Mouse (Mus musculus) ES-E14 (cell line): Measurements from ENCODE around the gene Itpr2. TPM values are rescaled to one million over a fixed set of nuclear protein-coding genes. Genes with fewer than 3 reads are reported as not detected.

Experiments
- DNase-seq: peaks from one replicate; pipeline ENCODE4 v3.0.0-alpha.2; 2013; ENCODE audit warnings: low read depth, low spot score
- H3K27ac ChIP-seq: 2 replicates; pipeline ENCODE4 v1.5.1; 2012; ENCODE audit warnings: low read depth, mild to moderate bottlenecking, low read length, moderate library complexity, mixed read lengths; ENCODE audit not compliant: poor library complexity, insufficient read depth, severe bottlenecking
- H3K36me3 ChIP-seq: 2 replicates; pipeline ENCODE4 v1.6.1; 2012; ENCODE audit warnings: mild to moderate bottlenecking, low read length, moderate library complexity, mixed read lengths; ENCODE audit not compliant: control insufficient read depth, poor library complexity, insufficient read depth, severe bottlenecking
- H3K4me1 ChIP-seq, 2 experiments: fragments of 150-350 bp in 1 of 2; sonication (generic) in 1 of 2; 2 replicates each; pipeline ENCODE4 v1.6.1; 2012; ENCODE audit warnings: low read length in 2 of 2, mild to moderate bottlenecking in 1 of 2, mixed read lengths in 1 of 2; ENCODE audit not compliant: control insufficient read depth in 2 of 2, insufficient read depth in 2 of 2, poor library complexity in 1 of 2
- H3K4me3 ChIP-seq, 2 experiments: fragments of 150-350 bp in 1 of 2; sonication (generic) in 1 of 2; 2 replicates each; pipeline ENCODE4 v1.5.1; 2012; ENCODE audit warnings: low read length in 2 of 2, low read depth in 1 of 2, mild to moderate bottlenecking in 1 of 2, mixed read lengths in 1 of 2; ENCODE audit not compliant: insufficient read depth in 1 of 2, poor library complexity in 1 of 2, severe bottlenecking in 1 of 2
- H3K9ac ChIP-seq: 2 replicates; pipeline ENCODE4 v1.6.1; 2012; ENCODE audit warnings: low read depth, mild to moderate bottlenecking, low read length, mixed read lengths; ENCODE audit not compliant: poor library complexity, insufficient read depth, severe bottlenecking
- H3K9me3 ChIP-seq: fragments of 150-350 bp; sonication (generic); 2 replicates; pipeline ENCODE4 v1.6.1; 2012; ENCODE audit warnings: low read depth, mild to moderate bottlenecking, low read length; ENCODE audit not compliant: control insufficient read depth, insufficient read depth
- CHD2 ChIP-seq: IDR thresholded peaks from 2 replicates; pipeline ENCODE4 v1.6.1; 2014; ENCODE audit warnings: mild to moderate bottlenecking, low read depth, low read length, inconsistent platforms
- HCFC1 ChIP-seq: IDR thresholded peaks from 2 replicates; pipeline ENCODE4 v1.6.1; 2012; ENCODE audit warnings: low read length, inconsistent platforms, borderline replicate concordance; ENCODE audit not compliant: insufficient read depth
- MAFK ChIP-seq: IDR thresholded peaks from 2 replicates; pipeline ENCODE4 v1.6.1; 2014; ENCODE audit warnings: mild to moderate bottlenecking, low read depth, low read length, inconsistent platforms; ENCODE audit not compliant: insufficient read depth
- ZC3H11A ChIP-seq: IDR thresholded peaks from 2 replicates; pipeline ENCODE4 v1.6.1; 2012; ENCODE audit warnings: low read depth, mild to moderate bottlenecking, inconsistent platforms, low read length, borderline replicate concordance
- ZNF384 ChIP-seq: IDR thresholded peaks from 2 replicates; pipeline ENCODE4 v1.6.1; 2012; ENCODE audit warnings: low read depth, low read length, inconsistent platforms
- in situ Hi-C, 2 experiments: fragments of 600-800 bp; cut with MboI; formaldehyde crosslinking; loops; one replicate each; pipeline ENCODE4 v1.15.1; 2025; ENCODE audit warnings: low sequenced_read_pairs in 2 of 2, inconsistent platforms in 1 of 2; ENCODE audit not compliant: unreplicated experiment in 2 of 2
- total RNA-seq: library from RNA; depleted of rRNA; stranded (reverse); fragments of 300-350 nt; gene quantifications from 2 replicates; pipeline ENCODE4 v1.2.3, GENCODE M21; 2012

The Itpr2 gene
- total RNA-seq, 1 experiment: 1.5 TPM

GRCm38 (mm10) chr6:146431777-146432176 lies 70.2 kb downstream of the Itpr2 start:
- Histone ChIP-seq H3K36me3 (no peaks in the 10 kb centered on the region), H3K4me3 (no peak overlapping the region), H3K9me3 (no peaks in the 10 kb centered on the region), H3K4me1 (0 out of 4 replicates have a peak, but pooled peaks cover 0 to 2% of the 10 kb centered on the region in 2 experiments), H3K27ac (no peak overlapping the region), H3K9ac (no peak overlapping the region)
- in situ Hi-C loops: no loop called here
- no peak for DNase-seq
- TF ChIP-seq HCFC1: no peak
- TF ChIP-seq ZC3H11A: no peak
- no peak for TF ChIP-seq CHD2
- TF ChIP-seq MAFK: no peak

DNA sequence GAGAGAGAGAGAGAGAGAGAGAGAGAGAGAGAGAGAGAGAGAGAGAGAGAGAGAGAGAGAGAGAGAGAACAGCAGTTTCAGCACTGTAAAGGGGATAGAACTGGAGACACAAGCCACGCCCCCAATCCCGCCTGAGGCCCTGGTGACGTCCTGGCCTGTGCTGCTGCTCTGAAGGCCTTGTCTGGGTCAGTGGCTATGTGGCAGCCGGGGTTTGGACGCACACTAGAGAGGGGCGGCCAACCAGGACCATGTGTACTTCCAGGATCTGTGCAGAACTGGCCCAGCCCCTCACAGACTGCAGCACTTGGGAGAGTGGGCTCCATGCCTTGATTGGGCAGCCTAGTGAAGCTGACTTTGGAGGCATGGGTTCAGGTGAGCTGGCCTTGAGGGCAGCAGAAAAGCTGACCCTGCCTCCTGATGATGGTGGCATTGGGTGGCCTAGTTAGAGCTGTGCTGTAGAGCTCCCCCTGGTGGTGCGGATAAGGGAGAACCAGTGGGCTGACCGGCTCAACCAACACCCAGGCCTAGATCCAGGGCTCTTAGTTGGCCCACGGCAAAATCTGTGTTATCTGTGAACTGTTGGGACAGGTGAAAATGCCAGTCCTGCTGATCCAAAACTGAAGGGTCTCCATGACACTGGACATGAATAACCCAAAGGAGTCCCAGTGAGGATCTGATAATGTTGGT lies 72.2 kb downstream of the Itpr2 start:
- H3K9ac ChIP-seq: no peak overlapping the region
- in situ Hi-C loops: no loop called here

GRCm38 (mm10) chr6:146424778-146425177 lies 77.2 kb downstream of the Itpr2 start:
- TF ChIP-seq ZNF384 (peak; percentile 54; the same call in 1 of the 2 replicates), MAFK (no peak)
- no peak for DNase-seq
- 0 out of 4 replicates have a peak, but pooled peaks cover 0 to under 1% of the 10 kb centered on the region in 2 experiments for H3K4me1 ChIP-seq
- H3K9ac ChIP-seq: no peak overlapping the region
- no peak overlapping the region for H3K27ac ChIP-seq
- H3K36me3 ChIP-seq: no peaks in the 10 kb centered on the region
- in situ Hi-C loops: no loop called here
- no peak overlapping the region for H3K4me3 ChIP-seq
- no peaks in the 10 kb centered on the region for H3K9me3 ChIP-seq

More for the DNA sequence above, 72.2 kb downstream of the Itpr2 start:
- H3K4me1 ChIP-seq: 0 out of 4 replicates have a peak, but pooled peaks cover 0 to 2% of the 10 kb centered on the region in 2 experiments
- peak; percentile 53 for DNase-seq
- no peaks in the 10 kb centered on the region for H3K36me3 ChIP-seq
- H3K4me3 ChIP-seq: no peak overlapping the region
- no peak overlapping the region for H3K27ac ChIP-seq
- H3K9me3 ChIP-seq: no peaks in the 10 kb centered on the region
- TF ChIP-seq ZNF384 (no peak), ZC3H11A (no peak), CHD2 (no peak), MAFK (no peak), HCFC1 (no peak)

DNA sequence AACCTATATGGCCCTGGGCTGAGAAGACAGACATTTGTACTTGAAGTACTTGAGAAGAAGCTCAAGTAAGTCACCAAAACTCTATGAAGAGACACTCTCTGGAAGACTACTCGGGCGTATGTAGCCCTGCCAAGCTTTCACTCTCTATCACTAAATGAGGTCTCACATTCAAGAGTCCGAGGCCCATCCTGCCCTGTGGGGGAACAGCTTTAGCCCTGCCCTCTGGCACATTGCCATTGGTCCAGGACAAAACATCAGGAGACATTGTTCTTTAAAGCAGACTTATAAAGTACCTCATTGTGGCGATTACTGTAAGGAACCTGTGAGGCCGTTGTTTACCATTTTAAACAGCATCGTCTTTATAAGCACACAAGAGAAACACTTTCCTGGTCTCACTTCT lies 77.7 kb downstream of the Itpr2 start:
- TF ChIP-seq ZC3H11A: no peak
- TF ChIP-seq HCFC1: no peak
- no peak for TF ChIP-seq ZNF384
- TF ChIP-seq CHD2: no peak
- no peak for TF ChIP-seq MAFK
- no peaks in the 10 kb centered on the region for H3K36me3 ChIP-seq
- H3K4me1 ChIP-seq: no peaks in the 10 kb centered on the region
- H3K4me3 ChIP-seq: no peak overlapping the region
- H3K9me3 ChIP-seq: no peaks in the 10 kb centered on the region
- H3K27ac ChIP-seq: no peak overlapping the region
- no peak overlapping the region for H3K9ac ChIP-seq
- DNase-seq: no peak
- in situ Hi-C loops: no loop called here
